Mouse (Mus musculus) testis, postnatal 14 days (tissue): Measurements from ENCODE around the gene Ltbp4.
A peak's percentile ranks its signal among the peaks of the same experiment; 100 is the strongest.

Experiments used
- DNase-seq: peaks from one replicate; pipeline ENCODE4 v3.0.0; 2021; ENCODE audit warnings: low spot score

Ltbp4 gene

DNA sequence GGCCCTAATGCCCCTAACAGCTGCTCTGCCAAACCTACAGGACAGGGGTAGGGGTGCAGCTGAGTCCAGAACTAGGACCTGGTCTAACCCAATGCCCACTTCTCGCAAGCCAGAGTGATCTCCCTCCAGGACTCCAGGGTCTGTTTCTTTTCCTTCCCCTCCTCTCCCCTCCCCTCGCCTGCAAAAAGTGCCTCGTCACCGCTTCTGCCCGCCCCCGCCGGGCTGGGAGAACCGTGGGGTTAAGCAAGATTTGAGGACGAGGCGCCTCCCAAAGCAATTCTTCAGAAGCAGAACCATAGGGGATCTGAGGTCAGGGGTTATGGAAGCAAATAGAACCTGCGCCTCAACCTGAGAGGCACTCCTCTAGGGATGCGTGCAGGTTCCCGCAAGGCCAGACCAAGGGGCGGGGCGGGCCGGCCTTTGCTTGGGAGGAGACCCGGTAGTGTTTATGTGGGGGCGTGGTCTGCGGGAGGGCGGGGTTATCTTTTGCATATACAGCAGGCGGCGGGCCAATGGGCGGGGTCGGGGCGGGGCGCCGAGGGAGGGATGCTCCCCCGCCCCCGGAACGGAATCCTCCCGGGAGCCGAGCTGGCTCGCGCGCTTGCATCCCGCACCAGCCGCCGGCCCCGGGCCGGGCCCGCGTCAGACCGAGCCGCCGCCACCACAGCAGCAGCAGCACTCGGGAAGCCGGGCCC lies 79.1 kb downstream of the Ltbp4 start, which contains the start of gene Numbl:
Numbl (plus strand) TSS at position 229 of the 695 bp plus-strand sequence.
- DNase-seq, result peak; percentile 95

DNA sequence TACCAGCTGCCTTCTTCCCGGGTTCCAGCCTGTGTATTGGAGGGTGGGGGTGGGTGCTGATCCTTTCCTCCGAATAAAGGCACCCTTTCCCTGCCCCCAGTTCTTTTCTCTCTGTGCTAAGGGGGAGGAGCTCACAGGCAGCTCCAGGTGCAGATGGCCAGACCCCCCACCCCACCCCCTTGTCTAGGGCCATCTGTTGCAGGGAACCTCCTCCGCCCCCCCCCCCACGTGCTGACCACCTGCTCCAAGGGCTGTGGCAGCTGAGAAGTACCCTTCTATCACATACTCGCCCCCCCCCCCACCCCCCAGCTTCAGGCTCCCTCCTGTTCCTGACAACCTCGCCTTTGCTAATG lies 79.7 kb downstream of the Ltbp4 start:
- DNase-seq, result no peak

DNA sequence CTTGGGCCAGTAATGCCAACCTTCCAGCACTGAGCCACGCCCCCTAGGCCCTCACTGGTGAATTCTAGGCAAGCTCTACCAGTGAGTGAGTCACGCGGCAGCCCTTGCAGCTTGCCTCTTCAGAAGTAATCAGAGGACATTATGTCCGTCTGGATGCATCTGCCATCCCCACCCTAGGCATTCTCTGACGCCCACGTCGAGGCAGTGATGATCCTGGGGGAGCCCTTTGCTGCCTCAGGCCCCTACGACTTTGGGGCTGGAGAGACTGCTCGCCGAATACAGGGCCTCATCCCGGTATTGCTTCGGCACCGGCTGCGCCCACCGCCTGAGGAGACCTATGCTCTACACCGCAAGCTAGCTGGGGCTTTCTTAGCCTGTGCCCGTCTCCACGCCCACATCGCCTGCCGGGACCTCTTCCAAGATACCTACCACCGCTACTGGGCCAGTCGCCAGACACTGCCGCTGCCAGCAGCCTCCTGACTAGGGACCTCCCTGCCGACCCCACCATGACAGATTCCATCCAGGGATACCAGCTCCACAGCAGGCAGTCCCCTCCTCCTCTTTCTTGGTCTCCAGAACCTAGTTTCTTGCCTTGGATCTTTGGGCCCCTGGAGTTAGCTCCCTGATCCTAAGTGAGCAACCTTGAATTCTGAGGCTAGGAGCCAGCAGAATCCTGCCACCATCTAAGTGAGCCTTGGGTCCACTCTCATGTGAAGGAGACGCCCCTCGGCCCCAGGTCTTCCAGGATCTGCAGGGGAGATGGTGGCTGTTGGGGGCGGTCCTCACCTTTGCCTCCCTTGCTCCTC lies 80.2 kb downstream of the Ltbp4 start:
- DNase-seq, result peak; percentile 52

DNA sequence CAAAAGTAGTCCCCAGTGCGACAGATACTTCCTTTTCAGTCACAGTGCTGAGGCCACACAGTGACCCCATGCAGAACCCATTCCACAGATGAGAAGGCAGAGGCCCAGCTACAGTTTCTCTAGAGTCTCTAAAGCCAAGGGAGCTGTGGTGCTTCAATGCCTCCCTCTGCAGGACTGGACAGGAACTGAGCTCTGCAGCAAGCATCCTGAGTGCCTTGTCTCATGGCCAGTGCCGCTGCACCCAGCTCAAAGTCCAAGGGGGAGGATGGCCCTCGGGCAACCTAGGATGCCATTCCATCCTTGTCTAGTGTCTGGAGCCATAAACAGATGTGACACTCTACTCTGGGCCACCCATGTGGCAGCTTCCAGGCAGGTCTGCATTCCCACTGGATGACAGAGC lies 81.8 kb downstream of the Ltbp4 start:
- no peak for DNase-seq
